Mouse (Mus musculus): ENCODE measurements around the gene Tmem235. TPM values are rescaled to one million over a fixed set of nuclear protein-coding genes. Genes with fewer than 3 reads are reported as not detected.

The Tmem235 gene
- polyA plus RNA-seq, 1 experiment from 2014 or later, result 0.08 TPM

- no peaks in the 10 kb centered on the region for H3K27me3 ChIP-seq (replicated peaks; ENCODE audit: control insufficient read depth, insufficient read depth, low read length)
- no peak for ATAC-seq
Measured at GRCm38 (mm10) chr11:117871911-117872584, 11.5 kb downstream of the Tmem235 start.

GRCm38 (mm10) chr11:117872861-117873608, 12.5 kb downstream of the Tmem235 start, which contains the start of gene Tha1:
Tha1 (minus strand) TSS chr11:117873481.
- ATAC-seq, result peak; percentile 77
- Histone ChIP-seq H3K4me3 (ENCODE audit: low read length) (peak within 1 kb of the TSS; percentile 66), H3K36me3 (ENCODE audit: control insufficient read depth, insufficient read depth, low read length) (no peaks in the 10 kb centered on the region), H3K27me3 (replicated peaks; ENCODE audit: control insufficient read depth, insufficient read depth, low read length) (no peaks in the 10 kb centered on the region), H3K4me1 (ENCODE audit: control insufficient read depth, insufficient read depth, low read depth, low read length) (peaks cover 9% of the 10 kb centered on the region), H3K4me2 (ENCODE audit: low read length) (peak within 1 kb of the TSS; percentile 76), H3K9me3 (ENCODE audit: control insufficient read depth, low read length) (no peaks in the 10 kb centered on the region), H3K27ac (ENCODE audit: low read depth, low read length) (peak within 1 kb of the TSS; percentile 41; the same call in 1 of the 2 replicates), H3K9ac (ENCODE audit: low read depth, low read length) (peak within 1 kb of the TSS; percentile 76)
- 2% methylated on average over 51 of the region's 51 CpGs for WGBS

More at GRCm38 (mm10) chr11:117871911-117872584, 11.5 kb downstream of the Tmem235 start:
- Histone ChIP-seq H3K4me2 (ENCODE audit: low read length) (peak overlapping the region; percentile 76), H3K4me1 (ENCODE audit: control insufficient read depth, insufficient read depth, low read depth, low read length) (peaks cover 7% of the 10 kb centered on the region), H3K9me3 (ENCODE audit: control insufficient read depth, low read length) (no peaks in the 10 kb centered on the region), H3K36me3 (ENCODE audit: control insufficient read depth, insufficient read depth, low read length) (no peaks in the 10 kb centered on the region), H3K27ac (ENCODE audit: low read depth, low read length) (no peak overlapping the region), H3K4me3 (ENCODE audit: low read length) (no peak overlapping the region), H3K9ac (ENCODE audit: low read depth, low read length) (peak overlapping the region; percentile 76)
- WGBS, result 62% methylated on average over 12 of the region's 12 CpGs

GRCm38 (mm10) chr11:117874419-117874818, 13.9 kb downstream of the Tmem235 start:
- Histone ChIP-seq H3K36me3 (ENCODE audit: control insufficient read depth, insufficient read depth, low read length) (no peaks in the 10 kb centered on the region), H3K4me1 (ENCODE audit: control insufficient read depth, insufficient read depth, low read depth, low read length) (peaks cover 20% of the 10 kb centered on the region), H3K27me3 (replicated peaks; ENCODE audit: control insufficient read depth, insufficient read depth, low read length) (no peaks in the 10 kb centered on the region), H3K9me3 (ENCODE audit: control insufficient read depth, low read length) (no peaks in the 10 kb centered on the region), H3K27ac (ENCODE audit: low read depth, low read length) (no peak overlapping the region), H3K9ac (ENCODE audit: low read depth, low read length) (no peak overlapping the region), H3K4me3 (ENCODE audit: low read length) (no peak overlapping the region), H3K4me2 (ENCODE audit: low read length) (no peak overlapping the region)
- ATAC-seq, result no peak
- 61% methylated on average over 4 of the region's 4 CpGs for WGBS

- no peak overlapping the region for H3K4me2 ChIP-seq (ENCODE audit: low read length)
- H3K27ac ChIP-seq (ENCODE audit: low read depth, low read length), result no peak overlapping the region
- H3K4me1 ChIP-seq (ENCODE audit: control insufficient read depth, insufficient read depth, low read depth, low read length), result peaks cover 18% of the 10 kb centered on the region
- no peak overlapping the region for H3K4me3 ChIP-seq (ENCODE audit: low read length)
- no peaks in the 10 kb centered on the region for H3K9me3 ChIP-seq (ENCODE audit: control insufficient read depth, low read length)
- no peak overlapping the region for H3K9ac ChIP-seq (ENCODE audit: low read depth, low read length)
- ATAC-seq, result no peak
- H3K36me3 ChIP-seq (ENCODE audit: control insufficient read depth, insufficient read depth, low read length), result no peaks in the 10 kb centered on the region
- 26% methylated on average over 6 of the region's 6 CpGs for whole genome bisulfite sequencing
- no peaks in the 10 kb centered on the region for H3K27me3 ChIP-seq (replicated peaks; ENCODE audit: control insufficient read depth, insufficient read depth, low read length)
Measured at GRCm38 (mm10) chr11:117875681-117876080, 15.1 kb downstream of the Tmem235 start.

- Histone ChIP-seq H3K4me1 (ENCODE audit: control insufficient read depth, insufficient read depth, low read depth, low read length) (peaks cover 24% of the 10 kb centered on the region), H3K4me2 (ENCODE audit: low read length) (peak overlapping the region; percentile 14), H3K4me3 (ENCODE audit: low read length) (no peak overlapping the region), H3K27ac (ENCODE audit: low read depth, low read length) (peak overlapping the region; percentile 41), H3K9me3 (ENCODE audit: control insufficient read depth, low read length) (no peaks in the 10 kb centered on the region), H3K9ac (ENCODE audit: low read depth, low read length) (peak overlapping the region; percentile 37), H3K36me3 (ENCODE audit: control insufficient read depth, insufficient read depth, low read length) (no peaks in the 10 kb centered on the region), H3K27me3 (replicated peaks; ENCODE audit: control insufficient read depth, insufficient read depth, low read length) (no peaks in the 10 kb centered on the region)
- peak; percentile 81 for ATAC-seq
- 21% methylated on average over 12 of the region's 13 CpGs for WGBS
Measured at GRCm38 (mm10) chr11:117877917-117878745, 17.6 kb downstream of the Tmem235 start.

GRCm38 (mm10) chr11:117878892-117879291, 18.3 kb downstream of the Tmem235 start:
- peak overlapping the region; percentile 37 for H3K9ac ChIP-seq (ENCODE audit: low read depth, low read length)

GRCm38 (mm10) chr11:117879676-117880075, 19.1 kb downstream of the Tmem235 start:
- Histone ChIP-seq H3K4me2 (ENCODE audit: low read length) (no peak overlapping the region), H3K27ac (ENCODE audit: low read depth, low read length) (0 out of 2 replicates have a peak overlapping the region, but pooled peaks have one; percentile 23), H3K9me3 (ENCODE audit: control insufficient read depth, low read length) (no peaks in the 10 kb centered on the region), H3K4me1 (ENCODE audit: control insufficient read depth, insufficient read depth, low read depth, low read length) (peaks cover 24% of the 10 kb centered on the region), H3K9ac (ENCODE audit: low read depth, low read length) (no peak overlapping the region), H3K36me3 (ENCODE audit: control insufficient read depth, insufficient read depth, low read length) (no peaks in the 10 kb centered on the region), H3K4me3 (ENCODE audit: low read length) (no peak overlapping the region), H3K27me3 (replicated peaks; ENCODE audit: control insufficient read depth, insufficient read depth, low read length) (no peaks in the 10 kb centered on the region)
- ATAC-seq, result no peak
- 70% methylated on average over 6 of the region's 6 CpGs for whole genome bisulfite sequencing

More at GRCm38 (mm10) chr11:117878892-117879291, 18.3 kb downstream of the Tmem235 start:
- H3K36me3 ChIP-seq (ENCODE audit: control insufficient read depth, insufficient read depth, low read length), result no peaks in the 10 kb centered on the region
- H3K4me1 ChIP-seq (ENCODE audit: control insufficient read depth, insufficient read depth, low read depth, low read length), result peaks cover 24% of the 10 kb centered on the region
- 0 out of 2 replicates have a peak, but pooled peaks have one; percentile 8 for ATAC-seq
- H3K27me3 ChIP-seq (replicated peaks; ENCODE audit: control insufficient read depth, insufficient read depth, low read length), result no peaks in the 10 kb centered on the region
- 12% methylated on average over 8 of the region's 8 CpGs for WGBS
- H3K9me3 ChIP-seq (ENCODE audit: control insufficient read depth, low read length), result no peaks in the 10 kb centered on the region
- peak overlapping the region; percentile 14 for H3K4me2 ChIP-seq (ENCODE audit: low read length)
- peak overlapping the region; percentile 41 for H3K27ac ChIP-seq (ENCODE audit: low read depth, low read length)
- H3K4me3 ChIP-seq (ENCODE audit: low read length), result no peak overlapping the region

- no peak overlapping the region for H3K4me3 ChIP-seq (ENCODE audit: low read length)
- H3K36me3 ChIP-seq (ENCODE audit: control insufficient read depth, insufficient read depth, low read length), result no peaks in the 10 kb centered on the region
- no peak overlapping the region for H3K27ac ChIP-seq (ENCODE audit: low read depth, low read length)
- no peak overlapping the region for H3K9ac ChIP-seq (ENCODE audit: low read depth, low read length)
- no peak for ATAC-seq
- H3K4me1 ChIP-seq (ENCODE audit: control insufficient read depth, insufficient read depth, low read depth, low read length), result peaks cover 24% of the 10 kb centered on the region
- H3K27me3 ChIP-seq (replicated peaks; ENCODE audit: control insufficient read depth, insufficient read depth, low read length), result no peaks in the 10 kb centered on the region; the same call in 1 of the 2 replicates
- no peaks in the 10 kb centered on the region for H3K9me3 ChIP-seq (ENCODE audit: control insufficient read depth, low read length)
- WGBS, result 90% methylated on average over 9 of the region's 9 CpGs
- no peak overlapping the region for H3K4me2 ChIP-seq (ENCODE audit: low read length)
Measured at GRCm38 (mm10) chr11:117880336-117880976, 19.9 kb downstream of the Tmem235 start.
